Mouse (Mus musculus) lung, postnatal 0 days (tissue): ENCODE data around the gene Vps45.
A peak's percentile ranks its signal among the peaks of the same experiment; 100 is the strongest.

Experiments
- CTCF ChIP-seq: IDR thresholded peaks from 2 replicates; pipeline ENCODE4 v1.5.1; 2016; ENCODE audit warnings: antibody characterized with exemption, mild to moderate bottlenecking
- EP300 ChIP-seq: IDR thresholded peaks from 2 replicates; pipeline ENCODE4 v1.6.1; 2016; ENCODE audit warnings: antibody characterized with exemption, mild to moderate bottlenecking, control low read depth

GRCm38 (mm10) chr3:95965518-95966451 lies 92.5 kb downstream of the Vps45 start:
- TF ChIP-seq CTCF (peak; percentile 67), EP300 (no peak)
